In genomic region chr10:93259826-93260225, GRCm38 (mm10) we compare ENCODE assay signal across 22 mouse cellular contexts. TPM values are rescaled to one million over a fixed set of nuclear protein-coding genes. Genes with fewer than 3 reads are reported as not detected.
DNase-seq lines count a peak whose midpoint lies in the region; ATAC-seq and TF ChIP-seq lines count a peak whose summit lies in the region.
"Had no signal": no experiment of that assay in that cellular context is flagged by ENCODE, and none has a peak within 500 bp of the region (broad histone marks: within the 10 kb centered on the region; RNA-seq: fewer than 3 reads in every experiment).

No protein-coding gene starts in this region.

- peak overlapping the region; percentile 0; the same call in 1 of the 2 replicates for H3K27ac ChIP-seq in heart, postnatal 0 days (ENCODE audit: low read depth)
- H3K27ac ChIP-seq in heart, embryonic 11.5 days (ENCODE audit: low read depth, low read length): no peak overlapping the region
- no peak overlapping the region for H3K27ac ChIP-seq in kidney, adult 2 months (ENCODE audit: insufficient read depth, low read depth, low read length)
- H3K27ac ChIP-seq in stomach, postnatal 0 days (replicated peaks): no peak overlapping the region
- H3K27ac ChIP-seq: embryonic facial prominence, embryonic 10.5 days; forebrain, embryonic 10.5 days; gastrocnemius, adult 2 months; heart, embryonic 10.5 days; hindbrain, embryonic 12.5 days; intestine, embryonic 15.5 days had no signal

- H3K36me3 ChIP-seq in heart, postnatal 0 days (replicated peaks; ENCODE audit: control insufficient read depth, insufficient read depth, low read length): peaks cover 21% of the 10 kb centered on the region; the same call in 1 of the 2 replicates
- peaks cover 2% of the 10 kb centered on the region; the same call in 1 of the 2 replicates for H3K36me3 ChIP-seq in heart, embryonic 11.5 days (ENCODE audit: control insufficient read depth, insufficient read depth, low read length)
- H3K36me3 ChIP-seq in kidney, adult 2 months (ENCODE audit: control insufficient read depth, insufficient read depth, low read length): no peaks in the 10 kb centered on the region
- peaks cover 6% of the 10 kb centered on the region; the same call in 1 of the 2 replicates for H3K36me3 ChIP-seq in stomach, postnatal 0 days (ENCODE audit: control insufficient read depth, insufficient read depth, low read length)
- H3K36me3 ChIP-seq: hindbrain, embryonic 12.5 days; intestine, embryonic 15.5 days had no signal

- no peak for TF ChIP-seq CTCF in heart, postnatal 0 days (IDR thresholded peaks at IDR 0.05; ENCODE audit: low read depth)
- no peak for TF ChIP-seq CTCF in kidney, adult 2 months (conservative IDR thresholded peaks at IDR 0.05; ENCODE audit: insufficient read depth, insufficient read length, low read depth, low read length)
- no peak for TF ChIP-seq CTCF in stomach, postnatal 0 days (IDR thresholded peaks at IDR 0.05; ENCODE audit: low read depth)

- H3K4me2 ChIP-seq in heart, postnatal 0 days (ENCODE audit: low read depth, low read length): no peak overlapping the region; the same call in 1 of the 2 replicates
- H3K4me2 ChIP-seq in heart, embryonic 11.5 days: no peak overlapping the region
- no peak overlapping the region for H3K4me2 ChIP-seq in stomach, postnatal 0 days (replicated peaks; ENCODE audit: low read depth)
- H3K4me2 ChIP-seq: heart, embryonic 15.5 days; hindbrain, embryonic 12.5 days; intestine, embryonic 15.5 days had no signal

- no peak overlapping the region for H3K4me3 ChIP-seq in heart, postnatal 0 days (ENCODE audit: low read depth, low read length)
- H3K4me3 ChIP-seq in heart, embryonic 11.5 days (ENCODE audit: low read depth, low read length): no peak overlapping the region
- no peak overlapping the region for H3K4me3 ChIP-seq in kidney, adult 2 months (ENCODE audit: insufficient read depth, low read depth, low read length)
- H3K4me3 ChIP-seq in stomach, postnatal 0 days (ENCODE audit: low read depth, low read length): no peak overlapping the region
- H3K4me3 ChIP-seq: embryonic facial prominence, embryonic 10.5 days; forebrain, embryonic 10.5 days; gastrocnemius, adult 2 months; heart, embryonic 10.5 days; heart, embryonic 15.5 days; hindbrain, embryonic 12.5 days; intestine, embryonic 15.5 days had no signal

- H3K27me3 ChIP-seq in heart, postnatal 0 days (ENCODE audit: control insufficient read depth, insufficient read depth, low read length): no peaks in the 10 kb centered on the region
- H3K27me3 ChIP-seq in heart, embryonic 11.5 days (ENCODE audit: control insufficient read depth, insufficient read depth, low read length): no peaks in the 10 kb centered on the region
- H3K27me3 ChIP-seq in kidney, adult 2 months (replicated peaks; ENCODE audit: control insufficient read depth, insufficient read depth, low read length): no peaks in the 10 kb centered on the region
- H3K27me3 ChIP-seq in stomach, postnatal 0 days (ENCODE audit: control insufficient read depth, insufficient read depth, low read length): no peaks in the 10 kb centered on the region
- H3K27me3 ChIP-seq: heart, embryonic 15.5 days; hindbrain, embryonic 12.5 days; intestine, embryonic 15.5 days had no signal

- TF ChIP-seq POLR2A in kidney, adult 2 months (IDR thresholded peaks at IDR 0.05; ENCODE audit: low read depth, low read length): no peak

- ATAC-seq in heart, postnatal 0 days (ENCODE audit: insufficient read depth, low read depth): no peak
- ATAC-seq in heart, embryonic 11.5 days (replicated peaks; ENCODE audit: insufficient number of reproducible peaks, low FRiP score, low TSS enrichment): no peak
- ATAC-seq in stomach, postnatal 0 days (ENCODE audit: low FRiP score, low TSS enrichment): no peak
- ATAC-seq: CD4-positive, CD25-positive, alpha-beta regulatory T cell, adult 4 months; intestine, embryonic 15.5 days had no signal

- TF ChIP-seq EP300 in heart, postnatal 0 days (IDR thresholded peaks at IDR 0.05; ENCODE audit: low read depth): no peak
- TF ChIP-seq EP300 in stomach, postnatal 0 days (optimal IDR thresholded peaks at IDR 0.05): no peak

- no peaks in the 10 kb centered on the region for H3K9me3 ChIP-seq in heart, postnatal 0 days (replicated peaks; ENCODE audit: control insufficient read depth, low read length)
- H3K9me3 ChIP-seq in heart, embryonic 11.5 days (replicated peaks; ENCODE audit: control insufficient read depth, low read length): no peaks in the 10 kb centered on the region
- no peaks in the 10 kb centered on the region for H3K9me3 ChIP-seq in stomach, postnatal 0 days (ENCODE audit: control insufficient read depth, low read length)
- H3K9me3 ChIP-seq: embryonic facial prominence, embryonic 10.5 days; forebrain, embryonic 10.5 days; G1E; heart, embryonic 10.5 days; heart, embryonic 15.5 days; hindbrain, embryonic 12.5 days; intestine, embryonic 15.5 days had no signal

- H3K9ac ChIP-seq in heart, postnatal 0 days (replicated peaks; ENCODE audit: low read depth, low read length): 0 out of 2 replicates have a peak overlapping the region, but pooled peaks have one; percentile 16
- no peak overlapping the region for H3K9ac ChIP-seq in heart, embryonic 11.5 days (ENCODE audit: low read depth, low read length)
- H3K9ac ChIP-seq in stomach, postnatal 0 days (ENCODE audit: low read length): no peak overlapping the region
- H3K9ac ChIP-seq: heart, embryonic 15.5 days; hindbrain, embryonic 12.5 days; intestine, embryonic 15.5 days had no signal

- WGBS in heart, postnatal 0 days: 33% methylated on average over 5 of the region's 5 CpGs
- WGBS in heart, embryonic 11.5 days (ENCODE audit: insufficient replicate concordance): 82% methylated on average over 5 of the region's 5 CpGs
- WGBS in kidney, adult 2 months: 47% methylated on average over 5 of the region's 5 CpGs
- 63% methylated on average over 5 of the region's 5 CpGs for WGBS in stomach, postnatal 0 days

- H3K4me1 ChIP-seq in heart, postnatal 0 days (ENCODE audit: control insufficient read depth, insufficient read depth): peaks cover 54% of the 10 kb centered on the region
- peaks cover 39% of the 10 kb centered on the region for H3K4me1 ChIP-seq in heart, embryonic 11.5 days (ENCODE audit: control insufficient read depth, insufficient read depth, low read length)
- H3K4me1 ChIP-seq in kidney, adult 2 months (ENCODE audit: control insufficient read depth, insufficient read depth, low read length): peaks cover 21% of the 10 kb centered on the region
- peaks cover 9% of the 10 kb centered on the region for H3K4me1 ChIP-seq in stomach, postnatal 0 days (replicated peaks; ENCODE audit: control insufficient read depth, insufficient read depth)

- peak; percentile 63 to 64 for DNase-seq in cerebellum, postnatal 10 days
- no peak for DNase-seq in cerebellum, adult 11 months
- no peak for DNase-seq in heart, postnatal 0 days (ENCODE audit: low spot score)
- peak; percentile 29 for DNase-seq in kidney, postnatal 10 days
- DNase-seq in kidney, adult 2 months: no peak
- peak; percentile 14 for DNase-seq in stomach, postnatal 0 days (ENCODE audit: low spot score)
- DNase-seq: adrenal gland, adult 8-10 months; adrenal gland, postnatal 36 days; B cell, adult 2 months; cerebellum, adult 18-20 months; gastrocnemius, adult 2 months; gastrocnemius, postnatal 25 days; heart, postnatal 36 days had no signal

RNA-seq across cellular contexts. Expression of gene Elk3, which starts 51.1 kb away (rescaled TPM):
- 45.0 and 47.3 TPM in 2 replicates for total RNA-seq in heart, postnatal 0 days (2014; rRNA removed; ENCODE audit: low replicate concordance)
- polyA plus RNA-seq in heart, postnatal 0 days (2015; fragmentation: Nextera tagmentation; extraction: Ambion mirVana): 31.0 and 34.4 TPM in 2 replicates
- 39.9 and 42.1 TPM in 2 replicates for polyA plus RNA-seq in heart, embryonic 11.5 days (2014; fragmentation: Nextera tagmentation; extraction: Ambion mirVana)
- 27.5 and 28.1 TPM in 2 replicates for polyA plus RNA-seq in kidney, adult 2 months (2012; rRNA removed)
- polyA plus RNA-seq in stomach, postnatal 0 days (2015; fragmentation: Nextera tagmentation; extraction: Ambion mirVana): 11.3 and 12.5 TPM in 2 replicates
- polyA plus RNA-seq: G1E had no signal

Comparison
In these comparisons a context has a peak if more than half of its experiments do, and no peak if none do; other contexts are left out.
1. DNase-seq: peak in cerebellum, postnatal 10 days (2 of 2), kidney, postnatal 10 days (single experiment) and stomach, postnatal 0 days (single experiment); none in cerebellum, adult 11 months (single experiment), heart, postnatal 0 days (single experiment) and kidney, adult 2 months (single experiment).